In genomic region chr8:10910244-10910872, GRCm38 (mm10) we compare ENCODE assay signal across 10 mouse cellular contexts.
DNase-seq lines count a peak whose midpoint lies in the region; ATAC-seq and TF ChIP-seq lines count a peak whose summit lies in the region.
"Had no signal": no experiment of that assay in that cellular context is flagged by ENCODE, and none has a peak within 500 bp of the region (broad histone marks: within the 10 kb centered on the region; RNA-seq: fewer than 3 reads in every experiment).

No protein-coding gene starts in this region.

- no peaks in the 10 kb centered on the region for H3K36me3 ChIP-seq in lung, embryonic 14.5 days (ENCODE audit: insufficient read depth)

- WGBS in lung, embryonic 14.5 days: 16% methylated on average over 6 of the region's 6 CpGs
- WGBS in cerebellum, adult 2 months: 61% methylated on average over 6 of the region's 6 CpGs

- 0 out of 2 replicates have a peak, but pooled peaks cover 3% of the 10 kb centered on the region for H3K27me3 ChIP-seq in lung, embryonic 14.5 days (ENCODE audit: insufficient read depth, low read length)
- H3K27me3 ChIP-seq in cerebellum, adult 2 months (ENCODE audit: control insufficient read depth, insufficient read depth, low read length): no peaks in the 10 kb centered on the region

- no peak overlapping the region for H3K9ac ChIP-seq in lung, embryonic 14.5 days

- intact Hi-C loops in heart, postnatal 25 days (cut with DNase I): no loop called here

- H3K4me1 ChIP-seq in lung, embryonic 14.5 days (ENCODE audit: insufficient read depth): peaks cover 15% of the 10 kb centered on the region
- peaks cover 4% of the 10 kb centered on the region; the same call in 1 of the 2 replicates for H3K4me1 ChIP-seq in cerebellum, adult 2 months (ENCODE audit: control insufficient read depth, insufficient read depth, low read length)

- TF ChIP-seq POLR2A in cerebellum, adult 2 months (IDR thresholded peaks at IDR 0.05; ENCODE audit: borderline replicate concordance, insufficient read depth, low read length): no peak

- H3K27ac ChIP-seq in lung, embryonic 14.5 days (ENCODE audit: low read depth): peak overlapping the region; percentile 59; the same call in 1 of the 2 replicates
- no peak overlapping the region for H3K27ac ChIP-seq in cerebellum, adult 2 months (ENCODE audit: insufficient read depth, low read length)

- ATAC-seq in lung, embryonic 14.5 days (ENCODE audit: insufficient read depth): peak; percentile 78
- ATAC-seq: forebrain, embryonic 16.5 days had no signal

- no peak overlapping the region for H3K4me2 ChIP-seq in lung, embryonic 14.5 days

- DNase-seq in 3T3-L1 (ENCODE audit: low read depth, low spot score): peak; percentile 91
- peak; percentile 31 for DNase-seq in MEL-GATA-1-ER (ENCODE audit: extremely low read depth, low read depth)
- DNase-seq in heart, postnatal 25 days (ENCODE audit: low spot score): peak; percentile 32
- DNase-seq in lung, embryonic 14.5 days: peak; percentile 87
- DNase-seq in MN1 (ENCODE audit: low spot score): no peak
- DNase-seq in cerebellum, adult 2 months: no peak
- no peak for DNase-seq in gastrocnemius, adult 18-20 months (ENCODE audit: low spot score)
- DNase-seq in layer of hippocampus, adult 18-20 months (ENCODE audit: low spot score in 2 of 2): no peak
- DNase-seq: cerebellum, postnatal 10 days had no signal

- no peak for TF ChIP-seq CTCF in lung, embryonic 14.5 days (IDR thresholded peaks at IDR 0.05; ENCODE audit: low read depth)
- TF ChIP-seq CTCF in cerebellum, adult 2 months (IDR thresholded peaks at IDR 0.05; ENCODE audit: borderline replicate concordance, insufficient read depth, low read depth, low read length): no peak

- no peak overlapping the region for H3K4me3 ChIP-seq in lung, embryonic 14.5 days (ENCODE audit: low read depth, low read length)
- no peak overlapping the region for H3K4me3 ChIP-seq in cerebellum, adult 2 months (replicated peaks; ENCODE audit: insufficient read depth, low read depth, low read length)

- no peaks in the 10 kb centered on the region for H3K9me3 ChIP-seq in lung, embryonic 14.5 days (ENCODE audit: low read depth, low read length)

Comparison
In these comparisons a context has a peak if more than half of its experiments do, and no peak if none do; other contexts are left out.
1. DNase-seq: peak in 3T3-L1 (single experiment), MEL-GATA-1-ER (single experiment), heart, postnatal 25 days (single experiment) and lung, embryonic 14.5 days (single experiment); none in MN1 (single experiment), cerebellum, adult 2 months (0 of 2), gastrocnemius, adult 18-20 months (single experiment) and layer of hippocampus, adult 18-20 months (0 of 2).